Mouse (Mus musculus): ENCODE data around the gene Kpna2. TPM values are rescaled to one million over a fixed set of nuclear protein-coding genes. Genes with fewer than 3 reads are reported as not detected.

Gene Kpna2
- polyA plus RNA-seq, 1 experiment from 2014 or later = 294 TPM

GRCm38 (mm10) chr11:107031635-107032034 lies 32.3 kb upstream of the Kpna2 start:
- no peak for DNase-seq (ENCODE audit: low spot score)

DNA sequence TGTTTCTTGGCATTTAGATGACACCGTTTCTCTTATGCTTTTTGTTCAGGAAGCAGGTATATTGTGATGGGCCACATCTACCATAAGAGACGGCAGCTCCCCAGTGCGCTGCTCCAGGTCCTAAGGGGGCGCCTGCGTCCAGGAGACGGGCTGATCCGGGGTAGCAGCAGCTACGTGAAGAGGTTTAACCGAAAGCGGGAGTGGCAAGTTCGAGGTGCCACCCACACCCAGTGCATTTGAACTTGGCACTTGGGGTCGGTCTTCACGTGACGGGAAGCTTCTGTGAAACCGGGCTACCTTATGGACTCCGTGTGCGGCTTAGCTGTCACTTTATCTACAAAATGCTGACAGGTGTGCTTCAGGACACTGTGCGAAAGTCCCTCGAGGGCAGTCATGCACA lies 30.2 kb upstream of the Kpna2 start:
- H3K9me3 ChIP-seq (ENCODE audit: control insufficient read depth, low read length) = no peaks in the 10 kb centered on the region
- peaks cover 17% of the 10 kb centered on the region for H3K4me1 ChIP-seq (ENCODE audit: control insufficient read depth, insufficient read depth, low read length)
- H3K36me3 ChIP-seq (ENCODE audit: control insufficient read depth, insufficient read depth, low read length) = 0 out of 2 replicates have a peak, but pooled peaks cover 1% of the 10 kb centered on the region
- no peak for ATAC-seq (ENCODE audit: low read depth)
- no peak overlapping the region for H3K4me2 ChIP-seq (ENCODE audit: low read depth, low read length)
- H3K27me3 ChIP-seq (replicated peaks; ENCODE audit: control insufficient read depth, insufficient read depth, low read length) = peaks cover 6% of the 10 kb centered on the region
- no peak for DNase-seq (ENCODE audit: low spot score)
- H3K4me3 ChIP-seq (ENCODE audit: low read depth, low read length) = no peak overlapping the region
- no peak overlapping the region for H3K27ac ChIP-seq (replicated peaks; ENCODE audit: low read depth, low read length)
- whole genome bisulfite sequencing = 51% methylated on average over 19 of the region's 19 CpGs
- no peak overlapping the region for H3K9ac ChIP-seq (ENCODE audit: low read depth, low read length)

More at GRCm38 (mm10) chr11:107031635-107032034, 32.3 kb upstream of the Kpna2 start:
- WGBS = 40% methylated on average over 7 of the region's 7 CpGs
- no peak overlapping the region for H3K27ac ChIP-seq (replicated peaks; ENCODE audit: low read depth, low read length)
- no peak for ATAC-seq (ENCODE audit: low read depth)
- H3K4me2 ChIP-seq (ENCODE audit: low read depth, low read length) = no peak overlapping the region
- H3K9me3 ChIP-seq (ENCODE audit: control insufficient read depth, low read length) = no peaks in the 10 kb centered on the region
- peaks cover 5% of the 10 kb centered on the region; the same call in 1 of the 2 replicates for H3K4me1 ChIP-seq (ENCODE audit: control insufficient read depth, insufficient read depth, low read length)
- H3K9ac ChIP-seq (ENCODE audit: low read depth, low read length) = no peak overlapping the region; the same call in 1 of the 2 replicates
- H3K36me3 ChIP-seq (ENCODE audit: control insufficient read depth, insufficient read depth, low read length) = peaks cover 21% of the 10 kb centered on the region; the same call in 1 of the 2 replicates
- H3K27me3 ChIP-seq (replicated peaks; ENCODE audit: control insufficient read depth, insufficient read depth, low read length) = peaks cover 1% of the 10 kb centered on the region
- H3K4me3 ChIP-seq (ENCODE audit: low read depth, low read length) = no peak overlapping the region

DNA sequence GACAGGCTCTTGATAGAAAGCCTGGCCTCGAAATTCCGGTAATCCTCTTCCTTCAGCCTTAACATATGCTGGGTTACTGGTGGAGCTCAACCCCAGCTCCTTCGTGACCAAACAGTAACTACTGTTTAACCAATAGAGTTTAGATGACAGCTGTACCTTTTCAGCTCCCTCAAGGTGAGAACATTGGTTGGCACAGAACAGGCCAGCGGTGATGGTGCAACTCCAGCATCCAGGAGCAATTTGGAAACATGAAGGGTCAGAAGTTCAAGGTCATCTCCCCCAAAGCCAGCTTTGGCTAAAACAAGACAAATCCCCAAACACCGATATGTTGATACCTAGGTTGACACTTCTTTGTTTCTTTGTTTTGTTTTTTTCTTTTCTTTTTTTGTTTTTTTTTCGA lies 29.4 kb upstream of the Kpna2 start:
- Histone ChIP-seq H3K36me3 (ENCODE audit: control insufficient read depth, insufficient read depth, low read length) (no peaks in the 10 kb centered on the region), H3K4me2 (ENCODE audit: low read depth, low read length) (peak overlapping the region; percentile 96), H3K9ac (ENCODE audit: low read depth, low read length) (peak overlapping the region; percentile 74), H3K27me3 (replicated peaks; ENCODE audit: control insufficient read depth, insufficient read depth, low read length) (peaks cover 6% of the 10 kb centered on the region), H3K4me1 (ENCODE audit: control insufficient read depth, insufficient read depth, low read length) (peaks cover 21% of the 10 kb centered on the region), H3K27ac (replicated peaks; ENCODE audit: low read depth, low read length) (no peak overlapping the region), H3K4me3 (ENCODE audit: low read depth, low read length) (peak overlapping the region; percentile 69), H3K9me3 (ENCODE audit: control insufficient read depth, low read length) (no peaks in the 10 kb centered on the region)
- WGBS = 59% methylated on average over 6 of the region's 6 CpGs
- DNase-seq (ENCODE audit: low spot score) (no peak), ATAC-seq (ENCODE audit: low read depth) (no peak)

DNA sequence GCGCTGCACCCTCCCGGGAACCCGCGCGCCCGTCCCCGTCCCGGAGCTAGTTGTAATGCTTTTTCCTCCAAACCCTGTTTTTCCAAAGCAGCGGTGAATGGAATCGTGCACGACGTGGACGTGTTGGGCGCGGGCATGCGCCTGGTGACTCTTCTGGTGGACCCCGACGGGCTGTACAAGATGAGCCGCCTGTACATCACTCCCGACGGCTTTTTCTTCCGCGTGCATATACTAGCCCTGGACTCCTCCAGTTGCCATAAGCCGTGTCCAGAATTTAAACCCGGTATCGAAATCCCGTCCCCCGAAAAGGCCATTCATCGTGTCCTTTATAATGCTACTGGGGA lies 28.9 kb upstream of the Kpna2 start:
- H3K27ac ChIP-seq (replicated peaks; ENCODE audit: low read depth, low read length) = peak overlapping the region; percentile 61; the same call in 1 of the 2 replicates
- peaks cover 6% of the 10 kb centered on the region for H3K27me3 ChIP-seq (replicated peaks; ENCODE audit: control insufficient read depth, insufficient read depth, low read length)
- H3K4me2 ChIP-seq (ENCODE audit: low read depth, low read length) = peak overlapping the region; percentile 96
- peaks cover 21% of the 10 kb centered on the region for H3K4me1 ChIP-seq (ENCODE audit: control insufficient read depth, insufficient read depth, low read length)
- peak overlapping the region; percentile 74 for H3K9ac ChIP-seq (ENCODE audit: low read depth, low read length)
- peak overlapping the region; percentile 69 for H3K4me3 ChIP-seq (ENCODE audit: low read depth, low read length)
- no peaks in the 10 kb centered on the region for H3K9me3 ChIP-seq (ENCODE audit: control insufficient read depth, low read length)
- WGBS = 2% methylated on average over 19 of the region's 29 CpGs
- no peak for DNase-seq (ENCODE audit: low spot score)
- ATAC-seq (ENCODE audit: low read depth) = peak; percentile 42
- H3K36me3 ChIP-seq (ENCODE audit: control insufficient read depth, insufficient read depth, low read length) = no peaks in the 10 kb centered on the region

- Histone ChIP-seq H3K4me3 (ENCODE audit: low read depth, low read length) (peak overlapping the region; percentile 69), H3K27ac (replicated peaks; ENCODE audit: low read depth, low read length) (peak overlapping the region; percentile 61), H3K9me3 (ENCODE audit: control insufficient read depth, low read length) (no peaks in the 10 kb centered on the region), H3K36me3 (ENCODE audit: control insufficient read depth, insufficient read depth, low read length) (no peaks in the 10 kb centered on the region), H3K4me1 (ENCODE audit: control insufficient read depth, insufficient read depth, low read length) (peaks cover 21% of the 10 kb centered on the region), H3K27me3 (replicated peaks; ENCODE audit: control insufficient read depth, insufficient read depth, low read length) (peaks cover 6% of the 10 kb centered on the region), H3K4me2 (ENCODE audit: low read depth, low read length) (peak overlapping the region; percentile 96), H3K9ac (ENCODE audit: low read depth, low read length) (peak overlapping the region; percentile 74)
- 1% methylated on average over 33 of the region's 107 CpGs for WGBS
- ATAC-seq (ENCODE audit: low read depth) (peak; percentile 90), DNase-seq (ENCODE audit: low spot score) (peak; percentile 94)
Measured at GRCm38 (mm10) chr11:107027431-107028274, 28.3 kb upstream of the Kpna2 start.

- peak overlapping the region; percentile 74; the same call in 1 of the 2 replicates for H3K9ac ChIP-seq (ENCODE audit: low read depth, low read length)
- 7% methylated on average over 12 of the region's 12 CpGs for WGBS
- H3K9me3 ChIP-seq (ENCODE audit: control insufficient read depth, low read length) = no peaks in the 10 kb centered on the region
- DNase-seq (ENCODE audit: low spot score) (peak; percentile 87), ATAC-seq (ENCODE audit: low read depth) (no peak)
- H3K27me3 ChIP-seq (replicated peaks; ENCODE audit: control insufficient read depth, insufficient read depth, low read length) = peaks cover 6% of the 10 kb centered on the region
- no peaks in the 10 kb centered on the region for H3K36me3 ChIP-seq (ENCODE audit: control insufficient read depth, insufficient read depth, low read length)
- H3K4me2 ChIP-seq (ENCODE audit: low read depth, low read length) = peak overlapping the region; percentile 96
- peak overlapping the region; percentile 69 for H3K4me3 ChIP-seq (ENCODE audit: low read depth, low read length)
- H3K4me1 ChIP-seq (ENCODE audit: control insufficient read depth, insufficient read depth, low read length) = peaks cover 21% of the 10 kb centered on the region
- no peak overlapping the region for H3K27ac ChIP-seq (replicated peaks; ENCODE audit: low read depth, low read length)
Measured at GRCm38 (mm10) chr11:107026554-107027430, 27.5 kb upstream of the Kpna2 start.

- DNase-seq (ENCODE audit: low spot score) (peak; percentile 65), ATAC-seq (ENCODE audit: low read depth) (no peak)
- peaks cover 21% of the 10 kb centered on the region for H3K4me1 ChIP-seq (ENCODE audit: control insufficient read depth, insufficient read depth, low read length)
- peak within 1 kb of the TSS; percentile 60 for H3K9ac ChIP-seq (ENCODE audit: low read depth, low read length)
- peaks cover 6% of the 10 kb centered on the region for H3K27me3 ChIP-seq (replicated peaks; ENCODE audit: control insufficient read depth, insufficient read depth, low read length)
- peak within 1 kb of the TSS; percentile 96 for H3K4me2 ChIP-seq (ENCODE audit: low read depth, low read length)
- H3K4me3 ChIP-seq (ENCODE audit: low read depth, low read length) = peak within 1 kb of the TSS; percentile 69
- WGBS = 1% methylated on average over 45 of the region's 45 CpGs
- no peak within 1 kb of the TSS for H3K27ac ChIP-seq (replicated peaks; ENCODE audit: low read depth, low read length)
- H3K36me3 ChIP-seq (ENCODE audit: control insufficient read depth, insufficient read depth, low read length) = no peaks in the 10 kb centered on the region
- no peaks in the 10 kb centered on the region for H3K9me3 ChIP-seq (ENCODE audit: control insufficient read depth, low read length)
Measured at GRCm38 (mm10) chr11:107025411-107026321, 26.3 kb upstream of the Kpna2 start, which contains the start of gene 1810010H24Rik. 1810010H24Rik (plus strand) TSS chr11:107025681.

DNA sequence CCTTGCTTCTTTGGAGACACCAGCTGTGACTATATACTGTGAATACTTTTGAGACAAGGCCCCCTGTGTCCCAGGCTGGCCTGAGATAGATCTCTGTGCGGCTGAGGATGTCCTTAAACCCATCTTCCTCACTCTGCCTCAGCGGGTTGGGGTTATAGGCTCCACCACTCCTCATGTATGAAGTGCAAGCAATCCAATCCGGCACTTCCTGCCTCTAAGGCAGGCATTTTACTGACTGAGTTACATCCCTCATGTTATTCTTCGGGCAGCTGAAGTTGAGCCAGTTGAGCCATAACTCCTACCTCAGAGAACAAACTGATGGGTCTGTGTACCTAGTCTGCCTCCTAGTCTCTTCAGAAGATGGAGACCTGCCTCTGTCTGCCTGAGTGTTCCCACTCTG lies 25.1 kb upstream of the Kpna2 start:
- Histone ChIP-seq H3K27ac (replicated peaks; ENCODE audit: low read depth, low read length) (no peak overlapping the region), H3K36me3 (ENCODE audit: control insufficient read depth, insufficient read depth, low read length) (no peaks in the 10 kb centered on the region), H3K4me1 (ENCODE audit: control insufficient read depth, insufficient read depth, low read length) (peaks cover 18% of the 10 kb centered on the region), H3K9me3 (ENCODE audit: control insufficient read depth, low read length) (no peaks in the 10 kb centered on the region), H3K4me2 (ENCODE audit: low read depth, low read length) (peak overlapping the region; percentile 96), H3K4me3 (ENCODE audit: low read depth, low read length) (no peak overlapping the region), H3K27me3 (replicated peaks; ENCODE audit: control insufficient read depth, insufficient read depth, low read length) (peaks cover 6% of the 10 kb centered on the region), H3K9ac (ENCODE audit: low read depth, low read length) (no peak overlapping the region)
- DNase-seq (ENCODE audit: low spot score) (no peak), ATAC-seq (ENCODE audit: low read depth) (no peak)
- 40% methylated on average over 4 of the region's 4 CpGs for WGBS

All from embryonic facial prominence, embryonic 14.5 days (tissue).